Mouse (Mus musculus): ENCODE measurements around the gene Kcnk18. TPM values are rescaled to one million over a fixed set of nuclear protein-coding genes. Genes with fewer than 3 reads are reported as not detected.

Kcnk18 gene
- polyA plus RNA-seq, 1 experiment from 2014 or later = not detected

DNA sequence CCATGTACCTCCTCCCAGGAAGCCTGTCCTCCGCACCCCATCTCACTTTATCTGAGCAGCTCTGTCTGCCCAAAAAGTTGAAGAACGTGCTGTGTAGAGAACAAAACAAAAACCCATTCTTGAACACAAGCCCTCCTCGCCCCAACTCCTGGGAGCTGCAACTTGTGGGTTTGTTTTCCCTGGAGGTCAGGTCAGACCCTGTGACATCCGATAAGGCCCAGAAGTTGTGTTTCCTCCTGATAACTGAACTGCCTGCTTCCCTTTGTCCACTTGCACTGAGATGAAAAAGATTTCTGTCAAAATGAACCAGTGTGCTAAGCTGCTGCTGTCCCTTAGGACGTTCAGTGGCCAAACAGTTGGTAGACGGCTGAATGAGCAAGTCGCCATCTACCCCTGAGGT, 42.6 kb downstream of the Kcnk18 start:
- Histone ChIP-seq H3K4me3 (peak overlapping the region; percentile 38; the same call in 1 of the 2 replicates), H3K4me2 (peak overlapping the region; percentile 74; the same call in 1 of the 2 replicates), H3K27me3 (peaks cover 28% of the 10 kb centered on the region), H3K27ac (no peak overlapping the region), H3K4me1 (peaks cover 11% of the 10 kb centered on the region; the same call in 1 of the 2 replicates), H3K9me3 (no peaks in the 10 kb centered on the region), H3K9ac (no peak overlapping the region), H3K36me3 (no peaks in the 10 kb centered on the region)
- 31% methylated on average over 7 of the region's 7 CpGs for WGBS
- no peak for ATAC-seq (ENCODE audit: borderline replicate concordance, extremely low read depth, low FRiP score, low TSS enrichment)

DNA sequence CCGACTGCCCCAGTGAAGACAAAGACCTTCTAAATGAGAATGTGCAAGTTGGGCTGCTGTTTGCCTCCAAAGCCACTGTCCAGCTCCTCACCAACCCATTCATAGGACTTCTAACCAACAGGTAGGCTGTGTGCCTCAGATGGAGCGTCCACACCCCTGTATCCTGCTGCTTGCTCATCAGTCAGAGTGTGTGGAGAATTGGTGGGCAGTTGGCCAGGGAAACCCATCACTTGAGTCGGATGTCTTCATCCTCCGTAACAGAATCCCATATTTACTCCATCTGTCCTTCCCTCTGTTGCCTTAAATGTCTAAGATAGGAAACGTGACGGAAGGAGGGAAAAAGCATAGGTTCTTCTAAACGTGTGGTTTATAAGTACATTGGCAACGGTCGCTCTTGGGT, 44.2 kb downstream of the Kcnk18 start:
- no peaks in the 10 kb centered on the region for H3K36me3 ChIP-seq
- H3K9me3 ChIP-seq = no peaks in the 10 kb centered on the region
- H3K27ac ChIP-seq = no peak overlapping the region
- no peak for ATAC-seq (ENCODE audit: borderline replicate concordance, extremely low read depth, low FRiP score, low TSS enrichment)
- H3K4me2 ChIP-seq = no peak overlapping the region
- H3K4me3 ChIP-seq = no peak overlapping the region
- H3K4me1 ChIP-seq = peaks cover 11% of the 10 kb centered on the region; the same call in 1 of the 2 replicates
- H3K9ac ChIP-seq = no peak overlapping the region
- 80% methylated on average over 9 of the region's 9 CpGs for WGBS
- H3K27me3 ChIP-seq = peaks cover 28% of the 10 kb centered on the region

DNA sequence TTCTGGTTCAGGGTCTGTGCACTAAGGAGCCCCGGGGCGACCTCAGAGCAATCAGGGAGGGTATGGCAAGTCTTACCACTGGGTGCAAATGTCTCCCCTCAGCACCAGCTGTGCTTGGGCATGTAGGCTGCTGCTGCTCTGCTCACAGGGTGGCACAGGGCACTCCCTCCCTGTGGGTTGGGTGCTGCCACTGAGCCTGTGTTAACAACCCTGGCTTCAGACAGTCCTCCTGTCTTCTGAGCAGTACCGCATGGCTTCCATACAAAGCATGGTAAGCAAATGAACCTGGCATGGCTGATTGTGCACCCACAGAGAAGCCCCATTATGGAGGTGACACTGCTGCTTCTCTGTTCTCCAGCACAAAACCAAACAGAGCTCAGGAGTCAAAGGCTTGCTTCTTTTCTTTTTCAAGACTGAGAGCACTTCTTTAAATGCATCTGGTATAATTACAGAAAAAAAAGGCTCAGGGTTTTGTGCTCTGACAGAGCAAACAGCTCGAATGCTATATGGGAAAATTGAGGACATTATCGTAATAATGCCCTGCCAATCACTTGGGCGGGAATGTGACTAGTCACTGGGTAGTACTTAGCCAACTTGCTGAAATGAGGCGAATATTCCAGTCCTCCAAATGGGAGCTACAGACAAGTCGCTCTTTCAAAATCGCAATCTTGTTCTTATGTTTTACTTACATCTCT, 46.0 kb downstream of the Kcnk18 start:
- Histone ChIP-seq H3K4me3 (no peak overlapping the region), H3K9me3 (no peaks in the 10 kb centered on the region), H3K4me1 (peaks cover 11% of the 10 kb centered on the region; the same call in 1 of the 2 replicates), H3K9ac (no peak overlapping the region), H3K4me2 (no peak overlapping the region), H3K36me3 (no peaks in the 10 kb centered on the region), H3K27me3 (peaks cover 28% of the 10 kb centered on the region), H3K27ac (no peak overlapping the region)
- WGBS = 77% methylated on average over 9 of the region's 9 CpGs
- ATAC-seq (ENCODE audit: borderline replicate concordance, extremely low read depth, low FRiP score, low TSS enrichment) = no peak

DNA sequence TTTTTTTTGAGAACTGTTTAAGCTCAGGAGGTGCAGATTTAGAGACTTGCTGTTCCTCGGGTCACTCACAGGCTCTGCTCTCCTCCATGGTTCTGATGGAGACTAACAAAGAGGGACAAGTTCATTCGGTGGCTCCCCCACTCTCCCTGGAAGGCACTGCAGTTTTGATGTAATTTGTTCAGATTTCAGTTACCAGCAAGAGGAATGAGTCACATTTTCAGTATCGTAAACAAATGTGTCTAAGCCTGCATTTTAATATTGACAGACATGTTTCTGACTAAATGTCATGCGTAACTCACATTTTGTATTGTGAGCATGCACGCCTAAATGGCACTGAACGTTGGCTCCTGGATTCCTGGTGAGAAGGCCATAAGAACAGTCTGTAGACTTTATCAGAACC, 46.9 kb downstream of the Kcnk18 start:
- Histone ChIP-seq H3K36me3 (no peaks in the 10 kb centered on the region), H3K9ac (no peak overlapping the region), H3K9me3 (no peaks in the 10 kb centered on the region), H3K27ac (no peak overlapping the region), H3K4me3 (no peak overlapping the region), H3K4me1 (peaks cover 5% of the 10 kb centered on the region; the same call in 1 of the 2 replicates), H3K27me3 (peaks cover 19% of the 10 kb centered on the region), H3K4me2 (no peak overlapping the region)
- 69% methylated on average over 6 of the region's 6 CpGs for WGBS
- no peak for ATAC-seq (ENCODE audit: borderline replicate concordance, extremely low read depth, low FRiP score, low TSS enrichment)

DNA sequence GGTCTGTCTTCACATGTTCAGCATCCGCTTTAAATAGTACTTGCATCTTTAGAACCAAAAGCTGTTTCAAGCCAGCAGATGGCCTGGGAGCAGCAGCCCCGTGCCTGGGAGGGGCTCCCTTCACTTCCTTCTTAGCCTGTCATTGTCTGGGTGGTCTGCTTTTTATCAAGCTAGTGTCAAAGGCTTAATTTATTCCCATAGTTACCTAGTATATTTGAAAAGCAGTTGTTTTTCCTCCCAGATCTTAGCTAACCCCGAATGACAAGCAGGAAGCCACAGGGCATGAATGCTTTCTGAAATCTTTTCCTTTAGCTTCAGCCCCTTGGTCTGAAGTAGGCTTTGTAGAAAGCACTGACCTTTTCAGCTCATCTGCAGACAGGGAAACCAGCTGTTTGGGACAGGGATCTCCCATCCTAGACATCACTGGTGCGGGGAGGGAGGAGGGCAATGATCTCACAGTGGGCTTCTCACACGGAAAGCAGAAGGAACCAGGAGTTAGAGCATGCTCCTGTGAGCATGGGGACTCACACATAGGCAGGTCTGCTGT, 48.5 kb downstream of the Kcnk18 start:
- 26% methylated on average over 5 of the region's 5 CpGs for WGBS
- Histone ChIP-seq H3K9me3 (no peaks in the 10 kb centered on the region), H3K27me3 (peaks cover 3% of the 10 kb centered on the region; the same call in 1 of the 2 replicates), H3K27ac (no peak overlapping the region), H3K9ac (no peak overlapping the region), H3K4me3 (no peak overlapping the region), H3K4me2 (no peak overlapping the region), H3K4me1 (no peaks in the 10 kb centered on the region), H3K36me3 (no peaks in the 10 kb centered on the region)
- no peak for ATAC-seq (ENCODE audit: borderline replicate concordance, extremely low read depth, low FRiP score, low TSS enrichment)

DNA sequence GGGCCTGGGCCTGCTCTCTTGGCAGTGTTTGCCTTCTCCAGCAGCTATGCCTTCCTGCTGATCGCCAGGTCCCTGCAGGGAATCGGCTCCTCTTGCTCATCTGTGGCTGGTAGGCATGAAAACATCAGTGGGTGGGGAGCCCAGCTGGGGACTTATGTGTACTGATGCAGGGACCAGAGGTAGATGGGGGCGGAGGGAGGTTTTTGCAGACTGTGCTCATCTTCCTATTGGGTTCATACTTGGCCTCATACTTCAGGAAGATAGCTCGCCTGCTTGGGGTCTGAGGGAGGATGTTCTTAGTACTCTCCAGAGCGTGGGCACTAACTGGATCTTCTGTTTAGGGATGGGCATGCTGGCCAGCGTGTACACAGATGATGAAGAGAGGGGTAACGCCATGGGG, 54.2 kb downstream of the Kcnk18 start:
- no peaks in the 10 kb centered on the region for H3K4me1 ChIP-seq
- no peaks in the 10 kb centered on the region for H3K27me3 ChIP-seq
- H3K27ac ChIP-seq = no peak overlapping the region
- H3K9ac ChIP-seq = no peak overlapping the region
- H3K4me3 ChIP-seq = no peak overlapping the region
- H3K4me2 ChIP-seq = no peak overlapping the region
- H3K36me3 ChIP-seq = no peaks in the 10 kb centered on the region
- ATAC-seq (ENCODE audit: borderline replicate concordance, extremely low read depth, low FRiP score, low TSS enrichment) = no peak
- WGBS = 81% methylated on average over 7 of the region's 7 CpGs
- H3K9me3 ChIP-seq = no peaks in the 10 kb centered on the region

DNA sequence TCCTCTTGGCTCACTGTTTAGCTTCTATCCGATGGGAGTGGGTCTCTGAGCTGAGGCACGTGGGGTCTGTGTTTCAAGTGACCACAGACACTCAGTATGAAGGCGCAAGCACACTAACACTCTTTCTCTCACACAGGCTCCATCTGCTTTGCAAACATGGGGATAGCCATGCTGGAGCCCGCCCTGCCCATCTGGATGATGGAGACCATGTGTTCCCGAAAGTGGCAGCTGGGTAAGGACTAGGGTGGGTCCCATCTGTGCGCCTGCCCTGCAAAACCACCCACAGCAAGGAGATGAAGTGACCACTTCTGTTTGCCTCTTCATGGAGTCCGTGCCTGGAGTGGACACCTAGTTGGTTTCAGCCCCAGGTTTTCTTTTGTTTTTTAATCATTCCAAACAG, 57.3 kb downstream of the Kcnk18 start:
- ATAC-seq (ENCODE audit: borderline replicate concordance, extremely low read depth, low FRiP score, low TSS enrichment) = no peak
- no peaks in the 10 kb centered on the region for H3K9me3 ChIP-seq
- no peak overlapping the region for H3K4me2 ChIP-seq
- no peak overlapping the region for H3K9ac ChIP-seq
- H3K4me3 ChIP-seq = no peak overlapping the region
- H3K27me3 ChIP-seq = no peaks in the 10 kb centered on the region
- H3K4me1 ChIP-seq = no peaks in the 10 kb centered on the region
- no peak overlapping the region for H3K27ac ChIP-seq
- WGBS = 83% methylated on average over 7 of the region's 7 CpGs
- no peaks in the 10 kb centered on the region for H3K36me3 ChIP-seq

DNA sequence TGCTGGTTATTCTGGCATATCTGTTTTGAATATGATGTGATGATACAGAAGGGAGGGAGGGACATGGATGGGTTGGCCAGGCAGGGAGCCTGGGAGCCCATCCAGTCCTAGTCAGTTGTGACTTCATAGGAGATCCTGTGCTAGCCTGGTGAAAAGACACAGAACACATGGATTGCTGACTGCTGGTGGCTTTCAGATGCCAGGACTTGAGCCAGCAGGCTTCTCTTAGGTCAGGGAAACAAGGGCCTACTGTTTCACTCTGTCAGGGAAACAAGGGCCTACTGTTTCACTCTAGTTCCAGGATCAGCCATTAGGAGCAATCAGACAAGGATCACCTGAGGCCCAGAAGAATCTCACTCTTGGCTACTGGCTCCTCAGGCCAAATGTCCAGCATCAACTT, 61.8 kb downstream of the Kcnk18 start:
- ATAC-seq (ENCODE audit: borderline replicate concordance, extremely low read depth, low FRiP score, low TSS enrichment) = no peak
- Histone ChIP-seq H3K36me3 (no peaks in the 10 kb centered on the region), H3K4me3 (no peak overlapping the region), H3K27me3 (no peaks in the 10 kb centered on the region), H3K4me2 (no peak overlapping the region), H3K4me1 (no peaks in the 10 kb centered on the region), H3K27ac (no peak overlapping the region), H3K9ac (no peak overlapping the region), H3K9me3 (no peaks in the 10 kb centered on the region)

DNA sequence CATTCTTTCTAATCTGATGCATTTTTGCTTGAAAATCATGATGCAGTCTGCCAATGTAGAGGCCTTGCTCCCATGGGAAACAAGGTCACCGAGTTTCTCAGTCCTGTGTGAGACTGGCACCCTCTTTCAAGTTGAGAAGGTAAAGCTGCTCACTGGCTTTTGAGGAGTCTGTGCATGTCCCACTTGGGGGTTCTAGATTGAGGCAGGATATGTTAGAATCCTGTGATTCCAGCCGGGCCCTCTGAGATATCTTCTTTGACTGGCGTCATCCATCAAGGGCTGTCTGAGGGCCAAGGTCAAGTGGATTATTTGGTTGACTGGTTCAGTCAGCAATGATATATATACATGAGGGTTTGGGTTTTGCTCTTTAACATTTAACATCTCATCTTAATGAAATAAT, 63.0 kb downstream of the Kcnk18 start:
- ATAC-seq (ENCODE audit: borderline replicate concordance, extremely low read depth, low FRiP score, low TSS enrichment) = no peak
- no peaks in the 10 kb centered on the region for H3K4me1 ChIP-seq
- 72% methylated on average over 3 of the region's 3 CpGs for WGBS
- H3K4me2 ChIP-seq = no peak overlapping the region
- no peaks in the 10 kb centered on the region for H3K36me3 ChIP-seq
- no peak overlapping the region for H3K27ac ChIP-seq
- H3K4me3 ChIP-seq = no peak overlapping the region
- H3K9ac ChIP-seq = no peak overlapping the region
- H3K27me3 ChIP-seq = no peaks in the 10 kb centered on the region
- no peaks in the 10 kb centered on the region for H3K9me3 ChIP-seq

Other genes starting within 250 kb of the Kcnk18 start
- gene Shtn1, start 143.1 kb upstream of the Kcnk18 start, polyA plus RNA-seq (2015; fragmentation: Nextera tagmentation; extraction: Ambion mirVana) = 5.4 and 5.8 TPM in 2 replicates
- not detected in 2 replicates for gene Vax1, start 49.2 kb upstream of the Kcnk18 start, polyA plus RNA-seq (2015; fragmentation: Nextera tagmentation; extraction: Ambion mirVana)
- gene Slc18a2, start 41.7 kb downstream of the Kcnk18 start, polyA plus RNA-seq (2015; fragmentation: Nextera tagmentation; extraction: Ambion mirVana) = 5.5 and 6.0 TPM in 2 replicates
- gene Rps12-ps3, start 103.1 kb downstream of the Kcnk18 start, polyA plus RNA-seq (2015; fragmentation: Nextera tagmentation; extraction: Ambion mirVana) = 18.4 TPM in 2 replicates
- gene Pdzd8, start 126.6 kb downstream of the Kcnk18 start, polyA plus RNA-seq (2015; fragmentation: Nextera tagmentation; extraction: Ambion mirVana) = 9.7 and 9.9 TPM in 2 replicates
- gene Emx2, start 239.2 kb downstream of the Kcnk18 start, polyA plus RNA-seq (2015; fragmentation: Nextera tagmentation; extraction: Ambion mirVana) = 0.15 TPM in 1 of 2 replicates, not detected in the other

All from lung, embryonic 15.5 days (tissue).